Mouse (Mus musculus) megakaryocyte, embryonic 14.5 days (primary cell): Measurements from ENCODE around the gene Ugdh.

ENCODE experiments used
- FLI1 ChIP-seq: IDR thresholded peaks from 2 replicates; pipeline ENCODE4 v1.6.1; 2012; ENCODE audit warnings: low read length, inconsistent platforms, mixed read lengths
- GATA1 ChIP-seq: IDR thresholded peaks from 3 replicates; pipeline ENCODE4 v1.6.1; 2012; ENCODE audit warnings: mixed read lengths, low read length, inconsistent platforms, borderline replicate concordance

DNA sequence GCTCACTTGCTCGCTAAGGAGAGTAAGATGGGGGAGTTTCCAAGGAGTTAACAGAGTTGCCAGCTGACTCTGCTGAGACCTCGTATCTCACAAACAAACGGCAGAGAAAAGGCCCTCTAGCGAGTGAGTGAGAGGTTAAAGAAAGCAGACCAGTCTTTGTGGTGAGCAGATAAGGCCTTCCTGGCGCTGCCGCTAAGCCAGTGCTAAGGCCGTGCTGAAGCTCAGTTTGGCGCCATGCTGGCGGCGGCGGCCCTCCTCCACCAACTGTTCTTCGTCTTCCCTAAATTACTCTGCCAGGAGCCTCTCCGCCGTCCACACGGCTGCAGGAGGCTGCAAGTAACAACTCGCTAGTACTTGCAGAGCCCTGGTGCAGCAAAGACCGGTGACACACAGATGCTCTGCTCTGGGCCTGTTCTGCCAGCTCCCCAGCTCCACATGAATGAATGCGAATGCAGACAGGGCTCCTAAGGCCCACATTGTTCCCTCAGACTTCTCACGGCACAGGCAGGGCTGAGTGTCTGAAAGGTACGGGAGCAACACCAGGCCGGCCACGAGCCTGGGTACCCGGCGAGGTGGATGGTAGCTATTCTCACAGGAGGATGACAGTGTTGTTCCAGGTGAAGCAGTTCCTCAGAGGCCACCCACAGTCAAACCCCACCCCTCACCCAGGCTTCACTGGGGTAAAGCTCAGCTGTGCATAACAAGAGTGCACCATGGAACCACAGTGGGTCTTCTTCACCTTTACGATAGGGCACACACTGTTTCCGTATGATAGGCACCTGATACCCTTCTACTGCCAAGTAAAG, 19.9 kb downstream of the Ugdh start:
- no peak for TF ChIP-seq GATA1
- TF ChIP-seq FLI1: no peak
